Mouse (Mus musculus) kidney, postnatal 0 days (tissue): ENCODE measurements at regions not wholly inside any gene's neighbourhood (a gene's known extent, or its start where the extent isn't known, plus 50 kb on each side); places are given as distances from the start of the nearest gene placed in this dataset.

ENCODE experiments used
- ATAC-seq: fragments of 200-750 bp; cut with Nextera tagmentation; replicated peaks from 2 replicates; pipeline ENCODE4 v1.8.0; 2017; ENCODE audit warnings: low read depth, moderate number of reproducible peaks, moderate TSS enrichment, moderate library complexity; ENCODE audit not compliant: low FRiP score
- DNase-seq: peaks from one replicate; pipeline ENCODE4 v3.0.0-alpha.2; 2016; ENCODE audit warnings: low spot score
- H3K27ac ChIP-seq: fragments of 300-500 bp; sonication (generic); 2 replicates; pipeline ENCODE4 v1.5.1; 2014; ENCODE audit warnings: mild to moderate bottlenecking
- H3K27me3 ChIP-seq: fragments of 300-500 bp; sonication (generic); 2 replicates; pipeline ENCODE4 v1.6.1; 2014; ENCODE audit warnings: low read length, mixed read lengths; ENCODE audit not compliant: insufficient read depth
- H3K36me3 ChIP-seq: fragments of 300-500 bp; sonication (generic); 2 replicates; pipeline ENCODE4 v1.6.1; 2014; ENCODE audit warnings: low read length, mixed read lengths; ENCODE audit not compliant: insufficient read depth
- H3K4me1 ChIP-seq: fragments of 300-500 bp; sonication (generic); replicated peaks from 2 replicates; pipeline ENCODE4 v1.6.1; 2014; ENCODE audit warnings: antibody characterized with exemption, low read length, mixed read lengths; ENCODE audit not compliant: insufficient read depth
- H3K4me2 ChIP-seq: fragments of 300-500 bp; sonication (generic); 2 replicates; pipeline ENCODE4 v1.6.1; 2014; ENCODE audit warnings: mild to moderate bottlenecking, low read length, moderate library complexity, mixed read lengths
- H3K4me3 ChIP-seq: fragments of 300-500 bp; sonication (generic); replicated peaks from 2 replicates; pipeline ENCODE4 v1.5.1; 2014; ENCODE audit warnings: low read depth, low read length
- H3K9ac ChIP-seq: fragments of 300-500 bp; sonication (generic); 2 replicates; pipeline ENCODE4 v1.6.1; 2014; ENCODE audit warnings: low read depth, low read length
- H3K9me3 ChIP-seq: fragments of 300-500 bp; sonication (generic); replicated peaks from 2 replicates; pipeline ENCODE4 v1.6.1; 2016; ENCODE audit warnings: low read length, inconsistent platforms, mixed read lengths
- CTCF ChIP-seq: IDR thresholded peaks from 2 replicates; pipeline ENCODE4 v1.5.1; 2016; ENCODE audit warnings: antibody characterized with exemption, low read depth, mild to moderate bottlenecking, moderate library complexity
- WGBS: fragments of 180-500 bp; shearing (Covaris S2); extraction: QIAGEN DNeasy Blood & Tissue Kit; methylation state at CpG from one replicate; pipeline ENCODE4 v1.1.7; 2014; 5-methylcytosine and 5-hydroxymethylcytosine counted together

DNA sequence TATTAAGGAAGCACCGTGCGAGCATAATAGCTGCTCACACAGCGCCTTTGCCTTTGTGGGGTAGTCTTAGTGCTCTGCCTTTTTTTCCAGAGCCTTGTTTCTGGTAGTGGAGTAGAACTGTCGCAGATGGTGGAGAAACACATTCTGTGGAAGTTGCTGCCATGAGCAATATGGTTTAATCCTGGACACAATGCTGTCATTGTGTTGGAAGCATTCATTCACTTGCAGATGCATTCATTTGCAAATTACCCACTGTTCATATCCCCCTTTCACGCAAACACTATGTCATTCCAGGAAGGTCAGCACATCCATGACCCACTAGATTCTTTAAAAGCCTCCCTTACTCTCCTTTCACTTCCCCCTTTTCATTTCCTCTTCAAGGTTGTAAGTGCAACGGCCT is 219.7 kb upstream of the Cdh6 start:
- no peak overlapping the region for H3K27ac ChIP-seq
- no peak for DNase-seq
- no peaks in the 10 kb centered on the region for H3K9me3 ChIP-seq
- no peak for TF ChIP-seq CTCF
- H3K9ac ChIP-seq: no peak overlapping the region
- H3K36me3 ChIP-seq: no peaks in the 10 kb centered on the region
- 67% methylated on average over 6 of the region's 6 CpGs for WGBS
- ATAC-seq: no peak
- no peak overlapping the region for H3K4me3 ChIP-seq
- no peak overlapping the region for H3K4me2 ChIP-seq
- no peaks in the 10 kb centered on the region for H3K27me3 ChIP-seq
- no peaks in the 10 kb centered on the region for H3K4me1 ChIP-seq

DNA sequence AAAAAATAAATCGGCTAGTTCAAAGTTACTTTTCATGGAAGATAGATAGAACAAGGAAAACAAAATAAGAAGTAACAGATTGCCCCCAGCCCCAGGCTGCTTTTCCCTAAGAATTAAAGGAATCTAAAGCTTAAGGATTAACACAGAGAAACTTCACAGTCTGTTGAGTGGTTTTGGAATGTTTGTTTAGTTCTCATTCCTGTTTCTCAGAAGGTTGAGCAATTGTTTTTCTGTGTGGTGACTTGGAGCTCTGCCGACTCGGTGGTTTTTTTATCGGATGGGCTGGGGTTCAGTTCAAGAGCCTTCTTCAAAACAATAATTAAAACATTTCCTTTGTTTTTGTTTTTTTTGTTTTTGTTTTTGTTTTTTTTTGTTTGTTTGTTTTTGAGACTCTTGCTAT is 217.9 kb upstream of the Cdh6 start:
- H3K9ac ChIP-seq: no peak overlapping the region
- ATAC-seq (no peak), DNase-seq (peak; percentile 15)
- 60% methylated on average over 4 of the region's 4 CpGs for WGBS
- no peaks in the 10 kb centered on the region for H3K4me1 ChIP-seq
- H3K4me2 ChIP-seq: no peak overlapping the region
- no peaks in the 10 kb centered on the region for H3K9me3 ChIP-seq
- no peaks in the 10 kb centered on the region for H3K36me3 ChIP-seq
- no peak overlapping the region for H3K4me3 ChIP-seq
- no peak for TF ChIP-seq CTCF
- no peak overlapping the region for H3K27ac ChIP-seq
- no peaks in the 10 kb centered on the region for H3K27me3 ChIP-seq

DNA sequence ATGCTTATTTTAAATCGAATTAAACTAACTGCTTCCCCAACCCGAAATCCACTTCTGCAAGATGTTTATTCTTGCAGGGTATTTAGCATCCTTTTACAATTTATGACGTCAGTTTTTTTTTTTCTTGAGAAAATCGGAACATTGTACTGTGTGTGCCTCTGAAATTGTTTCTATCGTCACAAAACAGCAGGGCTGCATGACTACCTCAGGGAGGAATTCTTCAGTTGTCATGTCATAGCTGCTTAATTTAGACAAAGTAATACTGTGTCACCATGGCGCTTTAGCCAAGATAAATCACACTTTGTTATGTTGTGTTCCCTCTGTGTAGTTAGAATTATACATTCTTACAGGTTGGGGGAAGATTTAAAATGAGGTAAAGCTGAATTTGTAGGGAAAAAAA is 211.3 kb upstream of the Cdh6 start:
- no peak overlapping the region for H3K9ac ChIP-seq
- H3K27ac ChIP-seq: no peak overlapping the region
- WGBS: 27% methylated on average over 6 of the region's 6 CpGs
- H3K4me1 ChIP-seq: no peaks in the 10 kb centered on the region
- DNase-seq (peak; percentile 47), ATAC-seq (no peak)
- H3K36me3 ChIP-seq: no peaks in the 10 kb centered on the region
- no peaks in the 10 kb centered on the region for H3K27me3 ChIP-seq
- H3K9me3 ChIP-seq: no peaks in the 10 kb centered on the region
- H3K4me3 ChIP-seq: no peak overlapping the region
- no peak overlapping the region for H3K4me2 ChIP-seq
- no peak for TF ChIP-seq CTCF

DNA sequence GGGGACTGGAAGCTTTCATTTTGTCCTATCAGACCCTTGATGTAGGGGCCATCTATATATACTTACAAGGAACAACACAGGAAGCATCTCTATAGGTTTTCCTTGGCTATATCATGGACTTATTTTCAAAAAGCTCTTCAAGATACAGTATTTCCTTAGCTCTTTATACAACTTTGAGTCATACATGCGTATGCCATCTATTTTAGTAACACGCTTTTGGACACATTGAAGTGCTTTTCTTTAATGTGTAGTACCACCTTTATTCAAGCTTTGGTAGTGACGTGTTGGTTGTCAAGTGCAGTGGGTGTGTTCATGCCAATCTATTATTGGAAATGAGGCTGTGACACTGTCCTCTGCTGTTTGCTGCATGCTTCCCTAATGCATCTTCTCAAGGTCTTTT is 202.1 kb upstream of the Cdh6 start:
- Histone ChIP-seq H3K9ac (no peak overlapping the region), H3K4me2 (no peak overlapping the region), H3K4me3 (no peak overlapping the region), H3K27ac (no peak overlapping the region), H3K27me3 (no peaks in the 10 kb centered on the region), H3K9me3 (no peaks in the 10 kb centered on the region), H3K36me3 (no peaks in the 10 kb centered on the region), H3K4me1 (no peaks in the 10 kb centered on the region)
- TF ChIP-seq CTCF: no peak
- ATAC-seq (no peak), DNase-seq (no peak)
- 93% methylated on average over 3 of the region's 3 CpGs for WGBS

DNA sequence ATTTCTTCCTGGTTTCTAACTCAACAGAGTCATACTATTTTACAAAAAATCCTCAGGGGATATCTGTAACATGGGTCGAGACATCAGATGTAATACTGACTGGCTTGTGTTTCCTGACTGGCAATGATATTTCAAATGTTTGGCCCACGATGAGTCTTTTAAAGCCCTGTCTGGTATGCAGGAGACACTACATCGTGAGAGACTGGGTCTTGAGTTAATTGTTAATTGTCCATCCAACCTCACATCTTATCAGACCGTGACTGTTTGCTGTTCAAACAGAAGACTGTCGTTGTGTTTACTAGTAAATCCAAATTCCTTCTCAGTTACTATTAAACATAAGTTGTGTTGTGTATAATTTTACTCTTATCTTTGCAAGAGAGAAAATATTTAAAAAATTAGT is 195.3 kb upstream of the Cdh6 start:
- Histone ChIP-seq H3K27me3 (no peaks in the 10 kb centered on the region), H3K36me3 (no peaks in the 10 kb centered on the region), H3K4me2 (no peak overlapping the region), H3K4me1 (no peaks in the 10 kb centered on the region), H3K27ac (no peak overlapping the region), H3K9me3 (no peaks in the 10 kb centered on the region), H3K9ac (no peak overlapping the region), H3K4me3 (no peak overlapping the region)
- DNase-seq: no peak
- TF ChIP-seq CTCF: no peak
- ATAC-seq: no peak
- 64% methylated on average over 5 of the region's 5 CpGs for WGBS

DNA sequence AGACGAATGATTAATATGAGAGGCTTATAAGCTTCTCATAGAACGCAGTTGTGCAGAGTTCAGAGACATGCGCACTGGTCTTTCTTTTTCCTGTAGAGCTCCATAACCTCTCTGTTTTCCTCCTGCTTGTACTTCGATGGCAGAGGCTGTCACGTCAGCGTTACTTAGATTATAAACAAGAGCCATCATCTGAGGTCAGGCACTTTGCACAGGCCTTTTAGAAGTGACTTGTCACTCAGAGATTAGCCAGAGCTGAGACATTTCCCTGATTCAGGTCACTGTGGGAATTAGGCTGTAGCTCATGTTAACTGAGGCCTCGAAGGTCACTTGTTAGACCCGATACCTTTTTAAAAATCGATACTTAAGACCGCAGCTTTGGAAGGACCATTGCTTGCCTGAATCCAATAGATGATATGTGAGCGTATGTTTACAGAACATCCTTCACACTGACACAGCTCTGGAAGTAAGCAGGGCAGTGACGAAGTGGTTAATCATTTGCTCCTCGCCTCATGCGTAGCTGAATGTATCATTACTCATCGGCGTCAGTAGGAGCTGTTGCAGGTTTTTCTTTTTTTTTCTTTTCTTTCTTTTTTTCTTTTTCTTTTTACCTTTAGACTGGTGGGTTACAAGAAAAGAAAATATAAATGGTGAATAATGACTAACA is 193.9 kb upstream of the Cdh6 start:
- no peak overlapping the region for H3K27ac ChIP-seq
- H3K9me3 ChIP-seq: no peaks in the 10 kb centered on the region
- no peak overlapping the region for H3K4me3 ChIP-seq
- ATAC-seq (0 out of 2 replicates have a peak, but pooled peaks have one; percentile 57), DNase-seq (peak; percentile 37)
- no peaks in the 10 kb centered on the region for H3K4me1 ChIP-seq
- H3K27me3 ChIP-seq: no peaks in the 10 kb centered on the region
- no peaks in the 10 kb centered on the region for H3K36me3 ChIP-seq
- WGBS: 39% methylated on average over 16 of the region's 16 CpGs
- H3K4me2 ChIP-seq: peak overlapping the region; percentile 27
- no peak overlapping the region for H3K9ac ChIP-seq
- no peak for TF ChIP-seq CTCF

DNA sequence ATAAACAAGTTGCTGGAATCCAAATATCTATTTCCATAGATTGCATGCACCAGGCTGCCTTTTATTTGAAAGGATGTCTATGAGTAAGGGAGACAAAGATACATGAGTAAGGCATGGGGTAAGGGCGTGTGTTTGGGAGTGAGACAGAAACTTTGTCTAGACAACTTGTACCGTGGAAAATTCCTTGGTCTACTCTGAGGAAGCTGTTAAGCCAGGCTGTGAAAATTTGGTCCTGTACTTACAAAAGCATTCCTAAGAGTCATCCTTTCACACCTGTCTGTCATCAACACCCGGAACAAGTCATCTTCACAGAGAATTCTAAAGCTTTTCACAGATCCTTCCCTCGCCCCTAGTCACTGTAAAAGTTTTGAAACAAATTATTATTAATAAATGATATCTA is 193.1 kb upstream of the Cdh6 start:
- 52% methylated on average over 4 of the region's 4 CpGs for WGBS
- Histone ChIP-seq H3K4me2 (no peak overlapping the region), H3K9ac (no peak overlapping the region), H3K4me3 (no peak overlapping the region), H3K36me3 (no peaks in the 10 kb centered on the region), H3K4me1 (no peaks in the 10 kb centered on the region), H3K27ac (no peak overlapping the region), H3K27me3 (no peaks in the 10 kb centered on the region), H3K9me3 (no peaks in the 10 kb centered on the region)
- ATAC-seq (no peak), DNase-seq (no peak)
- no peak for TF ChIP-seq CTCF
